ENCODE assay signal across 11 mouse cellular contexts in the genomic region with DNA sequence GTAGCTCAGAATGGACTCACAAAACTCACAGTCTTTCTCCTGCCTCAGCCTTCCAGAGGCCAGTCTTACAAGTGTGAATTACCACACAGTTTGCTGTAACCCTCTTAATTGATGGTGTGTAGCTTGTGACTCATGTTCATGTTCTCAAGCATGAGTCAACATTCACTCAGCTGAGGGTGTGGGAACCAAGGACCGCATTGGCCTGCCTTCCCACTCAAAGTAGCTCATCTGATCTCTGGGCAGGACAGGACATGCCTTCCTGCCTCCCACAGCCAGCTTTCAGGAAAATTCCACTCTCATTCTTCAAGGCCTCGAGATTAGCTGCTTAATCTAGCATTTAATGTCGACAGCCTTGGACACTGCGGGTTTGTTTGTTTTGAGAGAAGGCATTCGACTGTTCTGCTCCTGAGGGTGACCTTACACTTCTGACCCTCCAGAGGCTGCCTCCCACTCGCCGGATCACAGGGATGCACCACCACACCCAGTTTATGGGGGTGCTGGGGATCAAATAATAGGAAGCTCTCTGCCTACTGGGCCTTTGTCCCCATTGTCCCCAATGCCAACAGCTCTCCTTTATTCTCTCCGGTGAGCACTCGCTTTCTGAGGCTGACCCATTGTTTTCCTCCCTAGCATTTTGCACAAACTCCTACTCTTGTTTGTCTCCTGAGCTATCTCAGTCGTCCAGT. TPM values are rescaled to one million over a fixed set of nuclear protein-coding genes. Genes with fewer than 3 reads are reported as not detected.
DNase-seq lines count a peak whose midpoint lies in the region; ATAC-seq lines count a peak whose summit lies in the region.
"Had no signal": no experiment of that assay in that cellular context is flagged by ENCODE, and none has a peak within 500 bp of the region (broad histone marks: within the 10 kb centered on the region; RNA-seq: fewer than 3 reads in every experiment).

No protein-coding gene starts in this region.

- ATAC-seq in kidney, embryonic 15.5 days (replicated peaks; ENCODE audit: low FRiP score): 0 out of 2 replicates have a peak, but pooled peaks have one; percentile 29
- ATAC-seq in megakaryocyte progenitor cell, adult 5-6 weeks (replicated peaks; ENCODE audit: poor library complexity): peak; percentile 32
- no peak for ATAC-seq in hindbrain, embryonic 13.5 days (ENCODE audit: low FRiP score)

- H3K36me3 ChIP-seq in kidney, embryonic 15.5 days: no peaks in the 10 kb centered on the region
- H3K36me3 ChIP-seq in hindbrain, embryonic 13.5 days: no peaks in the 10 kb centered on the region
- H3K36me3 ChIP-seq: limb, embryonic 12.5 days; midbrain, embryonic 12.5 days had no signal

- no peak overlapping the region for H3K4me3 ChIP-seq in kidney, embryonic 15.5 days (replicated peaks)
- no peak overlapping the region for H3K4me3 ChIP-seq in hindbrain, embryonic 13.5 days
- H3K4me3 ChIP-seq: limb, embryonic 12.5 days; midbrain, embryonic 12.5 days had no signal

- no peaks in the 10 kb centered on the region for H3K27me3 ChIP-seq in kidney, embryonic 15.5 days
- H3K27me3 ChIP-seq in hindbrain, embryonic 13.5 days: no peaks in the 10 kb centered on the region
- H3K27me3 ChIP-seq: limb, embryonic 12.5 days; midbrain, embryonic 12.5 days had no signal

- peak overlapping the region; percentile 14; the same call in 1 of the 2 replicates for H3K27ac ChIP-seq in kidney, embryonic 15.5 days
- H3K27ac ChIP-seq in hindbrain, embryonic 13.5 days: no peak overlapping the region
- H3K27ac ChIP-seq: limb, embryonic 12.5 days; midbrain, embryonic 12.5 days had no signal

- no peak overlapping the region for H3K9ac ChIP-seq in kidney, embryonic 15.5 days
- H3K9ac ChIP-seq in hindbrain, embryonic 13.5 days: no peak overlapping the region
- H3K9ac ChIP-seq: limb, embryonic 12.5 days; midbrain, embryonic 12.5 days had no signal

- 52% methylated on average over 10 of the region's 10 CpGs for WGBS in kidney, embryonic 15.5 days
- 43% methylated on average over 10 of the region's 10 CpGs for WGBS in hindbrain, embryonic 13.5 days

- H3K4me1 ChIP-seq in kidney, embryonic 15.5 days: peaks cover 9% of the 10 kb centered on the region; the same call in 1 of the 2 replicates
- no peaks in the 10 kb centered on the region for H3K4me1 ChIP-seq in hindbrain, embryonic 13.5 days (replicated peaks)
- H3K4me1 ChIP-seq: limb, embryonic 12.5 days; midbrain, embryonic 12.5 days had no signal

- intact Hi-C loops in gastrocnemius, postnatal 36 days (cut with DNase I): no loop called here

- no peak overlapping the region for H3K4me2 ChIP-seq in kidney, embryonic 15.5 days
- H3K4me2 ChIP-seq in hindbrain, embryonic 13.5 days: no peak overlapping the region
- H3K4me2 ChIP-seq: limb, embryonic 12.5 days; midbrain, embryonic 12.5 days had no signal

- DNase-seq in kidney, adult 9 months: no peak
- DNase-seq in CD4-positive helper T cell, adult 2 months (ENCODE audit: low read depth, low spot score): peak; percentile 45
- DNase-seq in brain, adult 2 months (ENCODE audit: low read depth, low spot score): peak; percentile 74
- no peak for DNase-seq in gastrocnemius, postnatal 36 days
- no peak for DNase-seq in layer of hippocampus, adult 8-10 months (ENCODE audit: low spot score in 2 of 2)
- DNase-seq: kidney, postnatal 10 days had no signal

- H3K9me3 ChIP-seq in kidney, embryonic 15.5 days (replicated peaks): no peaks in the 10 kb centered on the region
- H3K9me3 ChIP-seq in hindbrain, embryonic 13.5 days: no peaks in the 10 kb centered on the region
- H3K9me3 ChIP-seq: limb, embryonic 12.5 days; midbrain, embryonic 12.5 days had no signal

RNA-seq across cellular contexts. Expression of a gene that starts 6.5 kb away (rescaled TPM):
- polyA plus RNA-seq in kidney, embryonic 15.5 days (2015; fragmentation: Nextera tagmentation; extraction: Ambion mirVana): 43.1 and 44.2 TPM in 2 replicates
- 83.1 and 106 TPM in 2 replicates for total RNA-seq in megakaryocyte progenitor cell, adult 5-6 weeks (2015)
- 30.1 and 39.4 TPM in 2 replicates for total RNA-seq in megakaryocyte progenitor cell, adult 5-6 weeks (2017)
- total RNA-seq in gastrocnemius, postnatal 36 days (2021): 10 to 100 TPM; 31.6 to 41.6 TPM
- 100 to 1,000 TPM in 1 of 4 experiments, 10 to 100 TPM in 3; 90.9 to 100 (median 97.0) TPM for total RNA-seq in layer of hippocampus, adult 8-10 months (2022)
- polyA plus RNA-seq in hindbrain, embryonic 13.5 days (2015; fragmentation: Nextera tagmentation; extraction: Ambion mirVana): 43.3 and 43.5 TPM in 2 replicates

Comparison
In these comparisons a context has a peak if more than half of its experiments do, and no peak if none do; other contexts are left out.
1. DNase-seq: peak in CD4-positive helper T cell, adult 2 months (single experiment) and brain, adult 2 months (single experiment); none in kidney, adult 9 months (single experiment), gastrocnemius, postnatal 36 days (0 of 2) and layer of hippocampus, adult 8-10 months (0 of 2).